Mouse (Mus musculus) megakaryocyte progenitor cell, adult 5-6 weeks (primary cell): ENCODE results near the gene Anapc13. TPM values are rescaled to one million over a fixed set of nuclear protein-coding genes. Genes with fewer than 3 reads are reported as not detected.
A peak's percentile ranks its signal among the peaks of the same experiment; 100 is the strongest.

ENCODE experiments used
- ATAC-seq: replicated peaks from 2 replicates; pipeline ENCODE4 v1.8.0; 2016; ENCODE audit warnings: mild to moderate bottlenecking, moderate TSS enrichment, inconsistent platforms; ENCODE audit not compliant: poor library complexity
- total RNA-seq, 2 experiments: library from RNA; stranded (forward) in 1 of 2; stranded (reverse) in 1 of 2; fragments of 157-497, 149-512 nt in 1 of 2; fragments of 200-1000 nt in 1 of 2; gene quantifications; 2 replicates each; pipeline versions ENCODE4 v1.2.3 to v1.2.4; 2015 to 2017

Gene Anapc13
- 105 and 118 TPM in 2 replicates for total RNA-seq (2015)
- total RNA-seq (2017), result 107 and 125 TPM in 2 replicates

DNA sequence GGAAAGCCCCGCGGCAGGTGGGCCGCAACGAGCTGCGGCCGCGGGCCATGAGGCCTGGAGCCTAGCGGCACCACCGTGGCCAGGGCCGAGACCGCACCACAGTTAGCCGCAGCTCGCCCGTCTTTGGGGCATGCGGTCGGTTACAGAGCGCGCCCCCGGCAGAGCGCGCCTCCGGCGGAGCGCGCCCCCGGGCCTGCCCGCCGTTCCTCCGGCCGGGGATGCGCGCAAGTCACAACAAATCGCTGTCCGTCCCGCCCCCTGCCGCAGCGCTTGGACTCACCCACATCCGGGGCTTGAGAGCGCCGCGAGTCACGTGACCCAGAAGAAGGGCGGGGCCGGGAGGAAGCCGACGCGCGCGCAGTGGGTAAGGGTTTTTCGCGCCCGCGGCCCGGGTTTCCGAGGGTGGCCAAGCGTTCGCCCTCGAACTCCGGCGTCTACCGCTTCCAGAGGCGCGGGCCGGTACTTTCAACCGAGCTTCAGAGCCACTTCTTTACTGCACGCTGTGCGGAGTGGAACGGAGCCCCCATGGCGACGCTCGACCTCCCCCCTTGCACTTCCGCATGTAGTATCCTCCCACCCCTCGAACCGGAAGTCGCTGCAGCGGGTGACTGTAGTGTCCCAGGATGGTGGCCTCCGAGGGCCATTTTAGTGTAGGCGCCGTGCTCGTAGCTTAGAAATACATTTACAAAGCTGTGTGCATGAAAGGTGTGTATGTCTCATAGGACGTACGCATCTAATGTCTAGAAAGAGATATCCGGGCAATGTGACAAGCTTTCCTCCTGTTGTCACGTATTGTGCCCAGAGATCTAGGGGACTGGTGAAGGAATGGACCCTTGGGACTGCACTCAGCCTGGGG is at the start of gene Anapc13, which contains the start of gene Cep63:
Gene Anapc13, plus strand, starts transcription at position 314 of the 856 bp plus-strand sequence.
Gene Cep63, minus strand, starts transcription at position 552 of the 856 bp plus-strand sequence.
- peak; percentile 79 for ATAC-seq

- peak; percentile 76 for ATAC-seq
Measured at GRCm38 (mm10) chr9:102577480-102577879, 48.6 kb upstream of the Anapc13 start.

GRCm38 (mm10) chr9:102581921-102582469 is 44.1 kb upstream of the Anapc13 start:
- ATAC-seq, result no peak

- no peak for ATAC-seq
Measured at GRCm38 (mm10) chr9:102587347-102587746, 38.7 kb upstream of the Anapc13 start.

DNA sequence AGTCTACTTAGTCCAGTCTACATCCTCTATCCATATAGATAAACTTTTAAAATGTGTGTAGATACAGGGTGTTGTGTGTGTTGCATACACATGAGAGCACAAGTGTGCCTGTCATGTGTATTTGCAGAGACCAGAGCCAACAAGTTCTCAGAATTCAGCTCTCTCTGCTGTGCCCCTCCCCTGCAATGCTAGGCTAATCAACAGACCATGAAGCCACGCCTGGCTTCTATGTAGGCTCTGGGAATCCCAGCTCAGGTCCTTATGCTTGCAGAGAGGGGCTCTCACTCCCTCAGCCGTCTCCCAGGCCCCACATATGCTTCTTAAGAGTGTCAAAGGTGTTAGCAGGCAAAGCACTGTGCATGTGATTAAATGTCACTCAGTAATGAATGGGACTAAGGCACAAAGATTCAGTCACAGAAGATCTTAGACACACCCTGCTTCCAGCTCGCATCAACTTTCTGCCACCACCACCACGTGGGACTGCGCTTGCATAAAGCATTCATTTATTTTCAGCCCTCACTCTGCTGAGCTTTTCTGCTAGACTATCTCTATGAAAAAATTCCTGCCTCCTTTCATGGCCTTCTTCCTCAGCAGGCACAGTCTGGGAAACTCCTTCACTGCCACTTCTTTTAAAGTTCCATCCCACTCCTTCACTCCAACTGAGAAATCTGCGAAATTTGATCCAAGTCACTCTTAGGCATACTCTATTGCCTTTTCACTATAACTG is 31.3 kb upstream of the Anapc13 start:
- no peak for ATAC-seq

GRCm38 (mm10) chr9:102595662-102596436 is 30.2 kb upstream of the Anapc13 start:
- no peak for ATAC-seq

- ATAC-seq, result no peak
Measured at GRCm38 (mm10) chr9:102601187-102601586, 24.9 kb upstream of the Anapc13 start.

DNA sequence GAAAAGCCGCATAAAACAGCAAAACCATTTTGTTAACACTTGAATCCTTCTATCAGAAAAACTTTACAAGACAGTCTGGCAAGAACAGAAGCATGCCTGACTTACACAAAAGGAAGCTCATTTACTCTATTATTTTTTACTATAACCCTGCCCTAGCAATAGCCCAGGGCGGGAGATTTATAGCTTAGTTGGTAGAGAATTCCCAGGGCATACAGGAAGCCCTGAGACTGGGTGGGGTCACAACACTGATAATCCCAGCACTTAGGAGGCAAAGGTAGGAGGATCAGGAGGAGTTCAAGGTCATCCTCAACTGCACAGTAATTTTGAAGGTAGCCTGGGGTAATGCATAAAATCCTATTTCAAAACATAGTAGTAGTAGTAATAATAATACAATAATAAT is 24.4 kb upstream of the Anapc13 start:
- ATAC-seq, result no peak

DNA sequence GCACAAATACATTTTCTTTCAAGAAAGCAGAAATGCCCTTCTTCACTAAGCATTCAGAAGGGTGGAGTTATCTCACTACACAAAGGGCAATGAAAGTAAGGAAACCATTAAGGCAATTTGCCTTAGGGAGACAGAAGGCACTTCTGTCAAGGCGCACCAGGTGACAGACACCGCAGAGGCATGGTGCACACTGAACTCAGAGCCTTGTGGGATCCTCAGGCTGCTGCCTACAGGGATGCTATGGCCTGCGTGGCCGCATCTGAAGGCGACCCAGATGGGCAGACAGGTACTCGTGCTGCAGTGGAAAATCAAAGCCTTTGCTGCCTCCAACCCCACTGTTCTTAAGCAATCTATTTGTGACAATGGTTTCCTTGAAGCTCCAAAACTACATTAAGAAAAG is 20.9 kb upstream of the Anapc13 start:
- no peak for ATAC-seq

- ATAC-seq, result peak; percentile 23; the same call in 1 of the 2 replicates
Measured at GRCm38 (mm10) chr9:102607471-102607870, 18.6 kb upstream of the Anapc13 start.

GRCm38 (mm10) chr9:102609221-102609620 is 16.9 kb upstream of the Anapc13 start:
- ATAC-seq, result no peak

DNA sequence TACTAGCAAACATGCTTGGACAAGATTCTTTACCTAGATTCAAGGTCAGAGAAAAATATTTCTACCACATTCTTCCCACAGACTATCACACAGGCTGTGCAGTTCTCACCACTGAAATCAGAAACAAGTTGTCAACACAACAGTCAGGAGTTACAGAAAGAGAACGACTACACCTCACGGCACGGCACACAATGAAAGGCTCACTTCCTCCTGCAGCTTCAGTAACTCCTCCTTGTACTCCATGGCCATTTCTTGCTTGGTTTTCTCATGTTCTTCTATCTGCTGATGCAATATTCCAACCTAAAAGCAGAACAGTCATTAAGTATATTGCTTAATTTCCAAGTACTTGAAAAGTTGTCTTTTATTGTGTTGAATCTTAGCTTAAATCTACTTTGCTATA is 11.0 kb upstream of the Anapc13 start:
- peak; percentile 99 for ATAC-seq

DNA sequence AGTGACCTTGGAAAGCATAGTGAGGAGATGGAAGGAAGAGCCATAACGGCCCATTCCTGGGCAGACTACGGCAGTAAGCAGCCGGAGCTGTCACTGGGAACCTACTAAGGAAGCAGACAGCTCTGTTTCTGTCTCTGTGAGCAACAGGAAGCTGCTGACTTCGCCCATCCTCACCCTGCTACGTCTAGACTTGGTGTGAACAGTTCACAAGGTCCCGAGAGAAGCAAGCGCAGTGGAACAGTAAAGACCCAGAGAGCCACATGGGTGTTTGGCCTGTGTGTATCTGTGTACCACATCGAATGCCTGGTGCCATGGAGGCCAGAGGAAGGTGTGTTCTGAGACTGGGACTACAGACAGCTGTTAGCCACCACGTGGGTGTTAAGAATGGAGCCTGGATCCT is 9.8 kb upstream of the Anapc13 start:
- no peak for ATAC-seq

DNA sequence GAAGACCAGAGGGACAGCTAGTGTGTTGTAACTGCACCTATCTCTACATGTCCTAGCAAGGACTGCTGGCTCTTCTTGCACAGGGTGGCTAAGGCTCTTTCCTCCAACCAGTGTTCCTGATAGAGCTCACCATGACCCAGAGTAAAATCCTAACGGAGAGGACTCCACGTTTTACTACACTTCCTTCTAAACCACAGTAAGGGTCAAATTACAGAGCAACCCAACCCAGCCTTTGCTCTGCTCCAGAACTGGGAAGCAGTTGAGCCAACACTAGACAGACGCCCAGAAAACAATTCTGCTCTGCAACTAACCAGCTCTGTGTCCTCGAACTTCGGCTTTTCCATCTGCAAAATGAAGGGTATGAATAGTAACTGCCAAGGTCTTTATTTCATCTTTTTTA is 4.7 kb upstream of the Anapc13 start:
- no peak for ATAC-seq

GRCm38 (mm10) chr9:102622192-102622857 is 3.8 kb upstream of the Anapc13 start:
- peak; percentile 36 for ATAC-seq

- no peak for ATAC-seq
Measured at GRCm38 (mm10) chr9:102622876-102623275, 3.2 kb upstream of the Anapc13 start.

DNA sequence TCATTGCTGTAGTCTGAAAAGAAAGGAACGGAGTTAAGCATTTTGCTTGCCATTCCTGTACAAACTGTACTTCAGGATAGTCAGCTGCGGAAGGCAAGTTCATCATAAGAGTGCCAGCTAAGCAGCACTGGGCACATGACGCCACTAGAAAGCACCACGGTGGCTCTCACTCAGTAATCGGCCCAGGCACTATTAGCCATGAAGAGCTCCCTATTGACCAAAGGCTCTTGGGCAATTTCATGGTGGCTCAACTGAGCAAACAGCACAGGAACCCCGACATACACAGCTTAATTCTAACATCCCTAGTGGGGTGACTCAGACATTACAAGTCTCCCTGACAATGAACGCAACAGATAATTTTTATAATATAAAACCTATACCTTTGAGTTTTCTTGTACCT is 2.5 kb upstream of the Anapc13 start:
- no peak for ATAC-seq

DNA sequence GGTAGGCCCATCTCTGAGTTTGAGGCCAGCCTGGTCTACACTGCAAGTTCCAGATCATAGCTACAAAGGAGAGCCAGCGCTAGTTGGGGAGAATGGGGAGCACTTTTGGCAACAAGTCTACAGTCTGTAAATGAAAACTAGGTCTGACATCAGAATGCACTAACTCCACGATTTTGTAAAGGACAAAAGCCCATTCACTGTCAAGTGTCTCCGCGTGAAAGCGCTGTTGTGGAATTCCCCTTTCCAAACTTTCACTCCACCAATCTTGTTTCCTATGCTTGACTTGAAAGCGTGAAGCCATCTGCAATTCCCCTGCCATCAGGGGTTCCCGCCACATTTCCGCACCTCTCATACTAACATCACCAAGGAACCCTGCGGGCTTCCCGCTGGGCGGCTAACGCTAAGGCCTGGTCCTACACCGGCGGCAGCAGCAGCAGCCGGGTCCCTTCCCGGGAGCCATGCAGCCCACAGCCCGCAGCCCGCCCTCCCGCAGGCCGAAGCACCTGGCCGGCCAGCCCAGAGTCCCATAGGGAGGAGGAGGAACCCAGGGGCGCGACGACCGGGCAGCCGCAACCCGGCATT is 604 bp upstream of the Anapc13 start:
- peak; percentile 10 for ATAC-seq

- ATAC-seq, result no peak
Measured at GRCm38 (mm10) chr9:102626839-102627225, 736 bp downstream of the Anapc13 start.

DNA sequence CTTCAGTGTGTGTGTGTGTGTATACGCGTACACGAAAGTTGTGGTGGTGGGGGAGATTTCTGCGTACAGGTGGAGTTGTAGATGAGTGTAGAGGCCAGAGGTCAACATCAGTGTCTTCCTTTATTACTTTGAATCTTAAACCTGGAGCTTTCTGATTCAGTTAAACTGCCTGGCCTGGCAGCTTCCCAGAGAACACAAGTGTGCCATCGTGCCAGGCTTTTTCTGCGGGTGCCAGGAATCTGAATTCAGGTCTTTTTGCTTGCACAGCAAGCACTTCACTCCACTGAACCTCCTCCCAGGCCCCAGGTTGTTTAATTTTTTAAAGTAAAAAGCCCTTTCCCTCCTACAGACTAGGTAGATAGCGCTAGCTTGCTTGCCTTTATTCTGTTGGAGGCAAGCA is 1.3 kb downstream of the Anapc13 start:
- no peak for ATAC-seq
